Comparison of ENCODE assay signal across 12 mouse cellular contexts in genomic region chr4:139241678-139242606, GRCm38 (mm10). TPM values are rescaled to one million over a fixed set of nuclear protein-coding genes. Genes with fewer than 3 reads are reported as not detected.
DNase-seq lines count a peak whose midpoint lies in the region; ATAC-seq lines count a peak whose summit lies in the region.
"Had no signal": no experiment of that assay in that cellular context is flagged by ENCODE, and none has a peak within 500 bp of the region (broad histone marks: within the 10 kb centered on the region; RNA-seq: fewer than 3 reads in every experiment).

No protein-coding gene starts in this region.

- H3K9ac ChIP-seq in heart, embryonic 14.5 days (ENCODE audit: low read length), result peak overlapping the region; percentile 42; the same call in 1 of the 2 replicates
- no peak overlapping the region for H3K9ac ChIP-seq in forebrain, embryonic 16.5 days (replicated peaks; ENCODE audit: low read depth, low read length)

- WGBS in heart, embryonic 14.5 days, result 69% methylated on average over 22 of the region's 22 CpGs
- WGBS in forebrain, embryonic 16.5 days, result 57% methylated on average over 22 of the region's 22 CpGs

- no peak overlapping the region for H3K4me3 ChIP-seq in heart, embryonic 14.5 days (ENCODE audit: control insufficient read depth in 1 of 2, insufficient read depth in 1 of 2, low read depth in 1 of 2, low read length in 2 of 2)
- H3K4me3 ChIP-seq in forebrain, embryonic 16.5 days (replicated peaks; ENCODE audit: low read length), result no peak overlapping the region

- peaks cover 55% of the 10 kb centered on the region for H3K36me3 ChIP-seq in heart, embryonic 14.5 days (ENCODE audit: control insufficient read depth, insufficient read depth, low read length)
- H3K36me3 ChIP-seq in forebrain, embryonic 16.5 days (ENCODE audit: control insufficient read depth, insufficient read depth), result peaks cover 14% of the 10 kb centered on the region

- H3K4me2 ChIP-seq in heart, embryonic 14.5 days (ENCODE audit: low read length), result peak overlapping the region; percentile 12; the same call in 1 of the 2 replicates
- no peak overlapping the region for H3K4me2 ChIP-seq in forebrain, embryonic 16.5 days (ENCODE audit: low read length)

- ATAC-seq in heart, embryonic 14.5 days (ENCODE audit: insufficient number of reproducible peaks, insufficient read depth, low FRiP score, low read depth), result no peak
- peak; percentile 54 for ATAC-seq in inflammation-experienced regulatory T-cells, adult 6 months
- ATAC-seq in forebrain, embryonic 16.5 days, result no peak
- ATAC-seq: intestine, postnatal 0 days had no signal

- peaks cover 28 to 67% of the 10 kb centered on the region in 2 experiments for H3K4me1 ChIP-seq in heart, embryonic 14.5 days (ENCODE audit: control insufficient read depth in 2 of 2, insufficient read depth in 2 of 2, low read length in 2 of 2)
- H3K4me1 ChIP-seq in forebrain, embryonic 16.5 days (replicated peaks; ENCODE audit: control insufficient read depth, insufficient read depth, low read length), result peaks cover 15% of the 10 kb centered on the region

- peak overlapping the region; percentile 79 to 89 for H3K27ac ChIP-seq in heart, embryonic 14.5 days (replicated peaks in 1 of 2; ENCODE audit: control insufficient read depth in 1 of 2, insufficient read depth in 1 of 2, low read depth in 2 of 2, low read length in 2 of 2)
- no peak overlapping the region for H3K27ac ChIP-seq in forebrain, embryonic 16.5 days (ENCODE audit: low read length)
- H3K27ac ChIP-seq: stomach, postnatal 0 days had no signal

- no peak for DNase-seq in heart, postnatal 4 days
- DNase-seq in T-cell, adult 2 months (ENCODE audit: low spot score), result peak; percentile 59
- peak; percentile 15 to 29 for DNase-seq in natural killer cell, adult 2 months (ENCODE audit: low spot score in 2 of 2)
- DNase-seq in embryo, embryonic 11 days, result no peak
- no peak for DNase-seq in yolk sac, embryonic 10.5 days (ENCODE audit: low spot score)
- DNase-seq: liver; lung, postnatal 36 days had no signal

- H3K9me3 ChIP-seq in heart, embryonic 14.5 days (ENCODE audit: control insufficient read depth, low read length), result no peaks in the 10 kb centered on the region
- H3K9me3 ChIP-seq in forebrain, embryonic 16.5 days (ENCODE audit: control insufficient read depth, low read length), result no peaks in the 10 kb centered on the region

- H3K27me3 ChIP-seq in heart, embryonic 14.5 days (ENCODE audit: control insufficient read depth, insufficient read depth, low read length), result no peaks in the 10 kb centered on the region
- H3K27me3 ChIP-seq in forebrain, embryonic 16.5 days (replicated peaks; ENCODE audit: control insufficient read depth, insufficient read depth, low read length), result no peaks in the 10 kb centered on the region

RNA-seq across cellular contexts. Expression of gene Capzb, which starts 49.2 kb away (rescaled TPM):
- 292 and 301 TPM in 2 replicates for polyA plus RNA-seq in heart, embryonic 14.5 days (2014; fragmentation: Nextera tagmentation; extraction: Ambion mirVana)
- 100 to 1,000 TPM; 423 to 429 TPM for total RNA-seq in heart, postnatal 4 days (2021)
- polyA plus RNA-seq in inflammation-experienced regulatory T-cells, adult 6 months (2017; shearing (Covaris generic)), result 100 to 1,000 TPM; 536 to 831 (median 607) TPM
- polyA plus RNA-seq in forebrain, embryonic 16.5 days (2015; fragmentation: Nextera tagmentation; extraction: Ambion mirVana), result 311 and 321 TPM in 2 replicates

Comparison
In these comparisons a context has a peak if more than half of its experiments do, and no peak if none do; other contexts are left out.
1. DNase-seq: peak in T-cell, adult 2 months (single experiment) and natural killer cell, adult 2 months (2 of 2); none in heart, postnatal 4 days (single experiment), embryo, embryonic 11 days (single experiment) and yolk sac, embryonic 10.5 days (single experiment).